Mouse (Mus musculus): ENCODE data around the gene Hcar2. TPM values are rescaled to one million over a fixed set of nuclear protein-coding genes. Genes with fewer than 3 reads are reported as not detected.

The Hcar2 gene
- total RNA-seq (2023), result 202 and 267 TPM in 2 replicates

GRCm38 (mm10) chr5:123865365-123865764 is at the start of gene Hcar2:
Gene Hcar2, minus strand, starts transcription at chr5:123865499.

GRCm38 (mm10) chr5:123906976-123907630 is 41.8 kb upstream of the Hcar2 start, which contains the start of gene Denr:
Gene Denr, plus strand, starts transcription at chr5:123907175.

GRCm38 (mm10) chr5:123879928-123880327 is 14.6 kb upstream of the Hcar2 start, which contains the start of gene Hcar1:
Gene Hcar1, minus strand, starts transcription at chr5:123880020.

Other genes starting within 250 kb of the Hcar2 start
- gene Clip1, start 180.9 kb downstream of the Hcar2 start, total RNA-seq (2023), result 92.6 and 115 TPM in 2 replicates
- gene Zcchc8, start 144.4 kb downstream of the Hcar2 start, total RNA-seq (2023), result 111 and 157 TPM in 2 replicates
- 218 and 277 TPM in 2 replicates for gene Rsrc2, start 116.1 kb downstream of the Hcar2 start, total RNA-seq (2023)
- gene Kntc1, start 115.8 kb downstream of the Hcar2 start, total RNA-seq (2023), result 22.5 and 24.0 TPM in 2 replicates
- gene Hcar1, start 14.5 kb upstream of the Hcar2 start, total RNA-seq (2023), result not detected in 2 replicates
- 27.4 and 29.7 TPM in 2 replicates for gene Denr, start 41.7 kb upstream of the Hcar2 start, total RNA-seq (2023)
- gene Gm43518, start 61.9 kb upstream of the Hcar2 start, total RNA-seq (2023), result not detected in 2 replicates
- 2.0 and 2.2 TPM in 2 replicates for gene Ccdc62, start 65.2 kb upstream of the Hcar2 start, total RNA-seq (2023)
- gene Hip1r, start 108.1 kb upstream of the Hcar2 start, total RNA-seq (2023), result 69.3 and 99.0 TPM in 2 replicates
- gene Vps37b, start 166.8 kb upstream of the Hcar2 start, total RNA-seq (2023), result 74.8 and 87.1 TPM in 2 replicates
- 3.1 and 3.7 TPM in 2 replicates for gene Abcb9, start 230.3 kb upstream of the Hcar2 start, total RNA-seq (2023)
- gene Ogfod2, start 246.8 kb upstream of the Hcar2 start, total RNA-seq (2023), result 16.7 and 24.5 TPM in 2 replicates